Mouse (Mus musculus) heart, postnatal 0 days (tissue): ENCODE measurements at regions not wholly inside any gene's neighbourhood (a gene's known extent, or its start where the extent isn't known, plus 50 kb on each side); places are given as distances from the start of the nearest gene placed in this dataset.

Source experiments
- CTCF ChIP-seq: IDR thresholded peaks from 2 replicates; pipeline ENCODE4 v1.5.1; 2016; ENCODE audit warnings: antibody characterized with exemption, control low read depth, low read depth
- EP300 ChIP-seq: IDR thresholded peaks from 2 replicates; pipeline ENCODE4 v1.6.1; 2016; ENCODE audit warnings: antibody characterized with exemption, low read depth

DNA sequence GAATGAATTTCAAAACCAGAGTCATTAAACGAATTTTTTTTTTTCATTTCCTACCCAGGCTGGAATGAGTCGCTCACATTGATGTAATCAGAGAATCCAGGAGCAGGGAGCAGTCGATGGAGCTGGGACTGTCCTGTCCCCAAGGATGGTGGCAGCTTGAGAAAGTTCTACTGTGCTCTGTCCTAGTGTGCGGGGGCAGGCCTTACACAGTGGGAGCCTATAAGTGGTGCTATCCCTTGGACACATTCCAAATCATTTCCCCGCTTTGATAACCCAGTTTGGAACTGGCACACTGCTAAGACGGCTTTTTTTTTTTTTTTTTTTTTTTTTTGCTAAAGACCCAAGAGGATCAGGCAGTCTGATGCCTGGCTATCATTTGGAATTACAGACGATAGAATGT, 137.5 kb upstream of the 1700056E22Rik start:
- no peak for TF ChIP-seq CTCF
- TF ChIP-seq EP300 = no peak
